Mouse (Mus musculus) erythroblast, embryonic 14.5 days (primary cell): ENCODE data around the gene Zbtb34.

ENCODE experiments used
- GATA1 ChIP-seq: IDR thresholded peaks from 2 replicates; pipeline ENCODE4 v1.6.1; 2012; ENCODE audit warnings: low read length, inconsistent platforms, mixed read lengths
- TAL1 ChIP-seq: IDR thresholded peaks from 3 replicates; pipeline ENCODE4 v1.6.1; 2012; ENCODE audit warnings: low read length, inconsistent platforms, mixed read lengths

GRCm38 (mm10) chr2:33475961-33476360 is 44.8 kb upstream of the Zbtb34 start:
- TF ChIP-seq GATA1 = no peak
- TF ChIP-seq TAL1 = no peak
